Mouse (Mus musculus) neural tube, embryonic 13.5 days (tissue): ENCODE results near the gene Col6a5. TPM values are rescaled to one million over a fixed set of nuclear protein-coding genes. Genes with fewer than 3 reads are reported as not detected.

Experiments used
- ATAC-seq: fragments of 200-750 bp; cut with Nextera tagmentation; 2 replicates; pipeline ENCODE4 v1.8.0; 2017; ENCODE audit warnings: low read depth, mild to moderate bottlenecking, moderate TSS enrichment, moderate library complexity
- H3K27ac ChIP-seq: fragments of 300-500 bp; sonication (generic); replicated peaks from 2 replicates; pipeline ENCODE4 v1.5.1; 2015; ENCODE audit warnings: moderate library complexity, mild to moderate bottlenecking, inconsistent platforms
- H3K27me3 ChIP-seq: fragments of 300-500 bp; sonication (generic); 2 replicates; pipeline ENCODE4 v1.6.1; 2015; ENCODE audit warnings: mild to moderate bottlenecking, inconsistent platforms
- H3K36me3 ChIP-seq: fragments of 300-500 bp; sonication (generic); 2 replicates; pipeline ENCODE4 v1.6.1; 2015; ENCODE audit warnings: mild to moderate bottlenecking, inconsistent platforms
- H3K4me1 ChIP-seq: fragments of 300-500 bp; sonication (generic); replicated peaks from 2 replicates; pipeline ENCODE4 v1.6.1; 2015; ENCODE audit warnings: inconsistent platforms
- H3K4me2 ChIP-seq: fragments of 300-500 bp; sonication (generic); 2 replicates; pipeline ENCODE4 v1.6.1; 2015; ENCODE audit warnings: inconsistent platforms, mild to moderate bottlenecking, moderate library complexity
- H3K4me3 ChIP-seq: fragments of 300-500 bp; sonication (generic); 2 replicates; pipeline ENCODE4 v1.5.1; 2015; ENCODE audit warnings: mild to moderate bottlenecking, inconsistent platforms
- H3K9ac ChIP-seq: fragments of 300-500 bp; sonication (generic); 2 replicates; pipeline ENCODE4 v1.6.1; 2015; ENCODE audit warnings: moderate library complexity, mild to moderate bottlenecking, inconsistent platforms
- H3K9me3 ChIP-seq: fragments of 300-500 bp; sonication (generic); 2 replicates; pipeline ENCODE4 v1.6.1; 2016; ENCODE audit warnings: inconsistent platforms
- WGBS: fragments of 180-500 bp; shearing (Covaris S2); methylation state at CpG from one replicate; pipeline ENCODE4 v1.1.7; 2015; 5-methylcytosine and 5-hydroxymethylcytosine counted together
- polyA plus RNA-seq: library from polyadenylated mRNA; unstranded; fragments of >200 nt; fragmentation: Nextera tagmentation; extraction: Ambion mirVana; gene quantifications from 2 replicates; pipeline ENCODE4 v1.2.1, GENCODE M21; 2015

The Col6a5 gene
- polyA plus RNA-seq, 1 experiment from 2014 or later = 0.03 TPM

- Histone ChIP-seq H3K9me3 (no peaks in the 10 kb centered on the region), H3K36me3 (no peaks in the 10 kb centered on the region), H3K9ac (no peak overlapping the region), H3K4me2 (no peak overlapping the region), H3K27ac (peak overlapping the region; percentile 38; the same call in 1 of the 2 replicates), H3K4me1 (peaks cover 5% of the 10 kb centered on the region; the same call in 1 of the 2 replicates), H3K27me3 (no peaks in the 10 kb centered on the region), H3K4me3 (no peak overlapping the region)
- ATAC-seq = no peak
- 53% methylated on average over 7 of the region's 7 CpGs for WGBS
These were observed 149.0 kb downstream of the Col6a5 start for GRCm38 (mm10) chr9:105811458-105811857.

GRCm38 (mm10) chr9:105808920-105809505 lies 151.4 kb downstream of the Col6a5 start:
- Histone ChIP-seq H3K9me3 (no peaks in the 10 kb centered on the region), H3K4me1 (peaks cover 5% of the 10 kb centered on the region; the same call in 1 of the 2 replicates), H3K9ac (no peak overlapping the region), H3K36me3 (no peaks in the 10 kb centered on the region), H3K4me3 (no peak overlapping the region), H3K27me3 (no peaks in the 10 kb centered on the region), H3K4me2 (no peak overlapping the region), H3K27ac (no peak overlapping the region)
- no peak for ATAC-seq
- WGBS = 83% methylated on average over 17 of the region's 17 CpGs

Other genes with a start within 250 kb of the Col6a5 start
- 0.18 and 0.33 TPM in 2 replicates for gene Col6a6, start 132.5 kb downstream of the Col6a5 start, polyA plus RNA-seq
- gene Col6a4, start 136.1 kb upstream of the Col6a5 start, polyA plus RNA-seq = 0.22 and 0.51 TPM in 2 replicates
- gene Glyctk, start 197.5 kb upstream of the Col6a5 start, polyA plus RNA-seq = 4.9 and 5.1 TPM in 2 replicates
- gene Wdr82, start 210.3 kb upstream of the Col6a5 start, polyA plus RNA-seq = 27.7 and 29.6 TPM in 2 replicates
- gene Ppm1m, start 239.1 kb upstream of the Col6a5 start, polyA plus RNA-seq = 18.7 and 22.8 TPM in 2 replicates
- 54.1 and 57.1 TPM in 2 replicates for gene Twf2, start 242.5 kb upstream of the Col6a5 start, polyA plus RNA-seq